Mouse (Mus musculus): ENCODE measurements at regions not wholly inside any gene's neighbourhood (a gene's known extent, or its start where the extent isn't known, plus 50 kb on each side); places are given as distances from the start of the nearest gene placed in this dataset.

GRCm38 (mm10) chr13:26469343-26469742 is 300.6 kb downstream of the Hdgfl1 start:
- TF ChIP-seq POLR2A (IDR thresholded peaks at IDR 0.05; ENCODE audit: borderline replicate concordance, extremely low read depth, low read depth, low read length) (no peak), CTCF (IDR thresholded peaks at IDR 0.05; ENCODE audit: insufficient read depth, low read length) (no peak)

Data from lung, adult 2 months (tissue).